9 mouse cellular contexts compared by ENCODE assay signal in genomic region chr12:79986241-79986976, GRCm38 (mm10).
DNase-seq lines count a peak whose midpoint lies in the region; ATAC-seq and TF ChIP-seq lines count a peak whose summit lies in the region.
"Had no signal": no experiment of that assay in that cellular context is flagged by ENCODE, and none has a peak within 500 bp of the region (broad histone marks: within the 10 kb centered on the region; RNA-seq: fewer than 3 reads in every experiment).

No protein-coding gene starts in this region.

- H3K9ac ChIP-seq in forebrain, embryonic 12.5 days = no peak overlapping the region
- H3K9ac ChIP-seq in lung, postnatal 0 days (replicated peaks; ENCODE audit: low read depth) = no peak overlapping the region
- H3K9ac ChIP-seq in limb, embryonic 13.5 days = peak overlapping the region; percentile 15; the same call in 1 of the 2 replicates
- H3K9ac ChIP-seq in stomach, embryonic 15.5 days = 0 out of 2 replicates have a peak overlapping the region, but pooled peaks have one; percentile 16

- TF ChIP-seq CTCF in lung, postnatal 0 days (IDR thresholded peaks at IDR 0.05) = no peak

- no peak for DNase-seq in forebrain, embryonic 10.5 days (ENCODE audit: extremely low spot score, low spot score)
- peak; percentile 61 for DNase-seq in lung, postnatal 0 days (ENCODE audit: low spot score)
- DNase-seq in lung, postnatal 10 days = no peak
- no peak for DNase-seq in left cerebral cortex, adult 18-20 months (ENCODE audit: low spot score in 2 of 2)
- DNase-seq in right cerebral cortex, postnatal 25 days = no peak
- DNase-seq: layer of hippocampus, postnatal 36 days had no signal

- no peak overlapping the region for H3K4me2 ChIP-seq in forebrain, embryonic 12.5 days
- H3K4me2 ChIP-seq in lung, postnatal 0 days (replicated peaks; ENCODE audit: low read depth, low read length) = no peak overlapping the region
- H3K4me2 ChIP-seq in limb, embryonic 13.5 days (replicated peaks) = peak overlapping the region; percentile 15; the same call in 1 of the 2 replicates
- 0 out of 2 replicates have a peak overlapping the region, but pooled peaks have one; percentile 20 for H3K4me2 ChIP-seq in stomach, embryonic 15.5 days

- no peak overlapping the region for H3K4me3 ChIP-seq in forebrain, embryonic 10.5 days
- H3K4me3 ChIP-seq in forebrain, embryonic 12.5 days (replicated peaks) = no peak overlapping the region
- H3K4me3 ChIP-seq in lung, postnatal 0 days (ENCODE audit: low read depth, low read length) = no peak overlapping the region
- no peak overlapping the region for H3K4me3 ChIP-seq in limb, embryonic 13.5 days
- H3K4me3 ChIP-seq in stomach, embryonic 15.5 days (replicated peaks) = no peak overlapping the region

- no peaks in the 10 kb centered on the region for H3K27me3 ChIP-seq in forebrain, embryonic 10.5 days (ENCODE audit: poor library complexity, severe bottlenecking)
- H3K27me3 ChIP-seq in forebrain, embryonic 12.5 days = no peaks in the 10 kb centered on the region
- H3K27me3 ChIP-seq in lung, postnatal 0 days (replicated peaks; ENCODE audit: insufficient read depth, low read length) = no peaks in the 10 kb centered on the region
- H3K27me3 ChIP-seq in limb, embryonic 13.5 days = no peaks in the 10 kb centered on the region
- H3K27me3 ChIP-seq in stomach, embryonic 15.5 days (replicated peaks) = no peaks in the 10 kb centered on the region

- no peak for ATAC-seq in forebrain, embryonic 12.5 days (ENCODE audit: low FRiP score)
- ATAC-seq in lung, postnatal 0 days = peak; percentile 52
- no peak; the same call in 1 of the 2 replicates for ATAC-seq in limb, embryonic 13.5 days (ENCODE audit: low FRiP score, low read depth)
- peak; percentile 67 for ATAC-seq in stomach, embryonic 15.5 days (ENCODE audit: insufficient read depth, low FRiP score, low read depth)

- no peaks in the 10 kb centered on the region for H3K9me3 ChIP-seq in forebrain, embryonic 10.5 days
- H3K9me3 ChIP-seq in forebrain, embryonic 12.5 days = no peaks in the 10 kb centered on the region
- no peaks in the 10 kb centered on the region for H3K9me3 ChIP-seq in lung, postnatal 0 days (ENCODE audit: low read length)
- H3K9me3 ChIP-seq in limb, embryonic 13.5 days = no peaks in the 10 kb centered on the region
- no peaks in the 10 kb centered on the region for H3K9me3 ChIP-seq in stomach, embryonic 15.5 days

- H3K36me3 ChIP-seq in forebrain, embryonic 10.5 days (replicated peaks) = no peaks in the 10 kb centered on the region
- no peaks in the 10 kb centered on the region for H3K36me3 ChIP-seq in forebrain, embryonic 12.5 days (replicated peaks)
- no peaks in the 10 kb centered on the region for H3K36me3 ChIP-seq in lung, postnatal 0 days (ENCODE audit: insufficient read depth, low read length)
- no peaks in the 10 kb centered on the region for H3K36me3 ChIP-seq in limb, embryonic 13.5 days
- H3K36me3 ChIP-seq in stomach, embryonic 15.5 days = no peaks in the 10 kb centered on the region

- 67% methylated on average over 9 of the region's 9 CpGs for WGBS in forebrain, embryonic 10.5 days
- 61% methylated on average over 9 of the region's 9 CpGs for WGBS in forebrain, embryonic 12.5 days
- 26% methylated on average over 9 of the region's 9 CpGs for WGBS in lung, postnatal 0 days
- 15% methylated on average over 9 of the region's 9 CpGs for WGBS in limb, embryonic 13.5 days
- WGBS in stomach, embryonic 15.5 days = 10% methylated on average over 9 of the region's 9 CpGs

- peaks cover 64% of the 10 kb centered on the region for H3K4me1 ChIP-seq in forebrain, embryonic 10.5 days
- H3K4me1 ChIP-seq in forebrain, embryonic 12.5 days = peaks cover 44% of the 10 kb centered on the region
- H3K4me1 ChIP-seq in lung, postnatal 0 days (ENCODE audit: insufficient read depth, low read depth, low read length) = peaks cover 14% of the 10 kb centered on the region; the same call in 1 of the 2 replicates
- H3K4me1 ChIP-seq in limb, embryonic 13.5 days = peaks cover 73% of the 10 kb centered on the region
- peaks cover 56% of the 10 kb centered on the region for H3K4me1 ChIP-seq in stomach, embryonic 15.5 days

- peak overlapping the region; percentile 76 for H3K27ac ChIP-seq in forebrain, embryonic 10.5 days
- no peak overlapping the region for H3K27ac ChIP-seq in forebrain, embryonic 12.5 days
- H3K27ac ChIP-seq in lung, postnatal 0 days (ENCODE audit: low read length) = peak overlapping the region; percentile 72
- peak overlapping the region; percentile 79 for H3K27ac ChIP-seq in limb, embryonic 13.5 days
- H3K27ac ChIP-seq in stomach, embryonic 15.5 days = peak overlapping the region; percentile 92

- TF ChIP-seq EP300 in lung, postnatal 0 days (IDR thresholded peaks at IDR 0.05) = no peak

Comparison
In these comparisons a context has a peak if more than half of its experiments do, and no peak if none do; other contexts are left out.
1. ATAC-seq: peak in lung, postnatal 0 days (single experiment) and stomach, embryonic 15.5 days (single experiment); none in forebrain, embryonic 12.5 days (single experiment) and limb, embryonic 13.5 days (single experiment).
2. H3K4me2 ChIP-seq: peak in limb, embryonic 13.5 days (single experiment) and stomach, embryonic 15.5 days (single experiment); none in forebrain, embryonic 12.5 days (single experiment) and lung, postnatal 0 days (single experiment).
3. H3K9ac ChIP-seq: peak in limb, embryonic 13.5 days (single experiment) and stomach, embryonic 15.5 days (single experiment); none in forebrain, embryonic 12.5 days (single experiment) and lung, postnatal 0 days (single experiment).